Mouse (Mus musculus) liver, embryonic 14.5 days (tissue): ENCODE measurements around the gene Mybphl.

Experiments used
- CTCF ChIP-seq: IDR thresholded peaks from 2 replicates; pipeline ENCODE4 v1.5.1; 2016; ENCODE audit warnings: antibody characterized with exemption, low read depth, control low read depth
- EP300 ChIP-seq: IDR thresholded peaks from 2 replicates; pipeline ENCODE4 v1.6.1; 2016; ENCODE audit warnings: antibody characterized with exemption, low read depth

DNA sequence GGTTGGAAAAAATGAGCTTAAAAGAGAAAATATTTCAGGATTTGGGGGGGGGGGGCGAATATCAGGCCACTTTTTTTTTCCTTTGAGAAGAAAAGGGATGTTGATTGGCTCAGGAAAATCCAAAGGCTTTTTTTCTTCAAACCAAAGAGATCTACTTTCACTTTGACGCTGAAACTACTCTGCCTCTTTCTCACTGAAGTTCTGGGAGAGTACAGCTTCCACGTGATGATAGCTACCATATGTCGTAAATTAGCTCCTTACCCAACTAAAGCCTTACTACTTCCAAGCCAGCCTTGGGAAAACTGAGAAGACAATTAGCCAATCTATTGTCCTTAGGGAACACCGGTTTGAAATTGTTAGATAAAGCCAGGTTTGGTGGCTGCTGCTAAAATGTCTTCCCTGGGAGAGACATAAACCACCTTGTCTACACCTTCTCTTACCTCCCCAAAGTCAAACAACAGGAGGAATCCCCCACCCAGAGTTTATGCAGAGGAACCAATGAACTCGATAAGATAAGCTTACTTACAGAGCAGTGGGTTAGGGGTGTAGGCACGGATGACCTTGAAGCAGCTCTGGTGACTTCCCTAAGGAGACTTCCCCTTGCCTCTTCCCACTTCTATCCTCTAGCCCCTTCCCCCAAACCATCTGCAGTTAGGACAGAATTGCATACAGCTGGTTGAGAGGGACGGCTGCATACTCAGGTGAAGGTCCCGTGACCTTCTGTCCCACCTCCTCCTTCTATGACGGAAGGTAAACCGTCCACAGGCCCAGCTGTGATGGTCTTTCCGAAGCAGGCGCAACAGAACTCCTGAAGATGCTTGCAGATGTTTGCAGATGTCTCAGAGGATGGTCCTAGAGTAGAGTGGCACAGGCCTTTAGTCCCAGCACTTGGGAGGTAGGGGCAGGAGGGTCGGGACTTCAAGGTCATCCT is 17.5 kb downstream of the Mybphl start:
- TF ChIP-seq CTCF (no peak), EP300 (no peak)
